Mouse (Mus musculus) MEL (cell line): ENCODE measurements at regions not wholly inside any gene's neighbourhood (a gene's known extent, or its start where the extent isn't known, plus 50 kb on each side); places are given as distances from the start of the nearest gene placed in this dataset.

Experiments used
- DNase-seq: peaks from one replicate; pipeline ENCODE4 v3.0.0; 2011; ENCODE audit warnings: low read depth, low spot score
- H3K27ac ChIP-seq: 2 replicates; pipeline ENCODE4 v1.5.1; 2012; ENCODE audit warnings: low read depth, mild to moderate bottlenecking, control low read depth, low read length, moderate library complexity; ENCODE audit not compliant: control insufficient read depth
- H3K27me3 ChIP-seq, 2 experiments: fragments of 150-350 bp in 1 of 2; sonication (generic) in 1 of 2; 2 replicates each; pipeline ENCODE4 v1.6.1; 2012; ENCODE audit warnings: low read length in 2 of 2, mild to moderate bottlenecking in 2 of 2, improper control_type of control experiment in 1 of 2, moderate library complexity in 1 of 2; ENCODE audit not compliant: insufficient read depth in 2 of 2, control insufficient read depth in 1 of 2
- H3K36me3 ChIP-seq, 2 experiments: 2 replicates each; pipeline ENCODE4 v1.6.1; 2012 to 2014; ENCODE audit warnings: low read length in 2 of 2, improper control_type of control experiment in 1 of 2, inconsistent platforms in 1 of 2, mild to moderate bottlenecking in 1 of 2; ENCODE audit not compliant: insufficient read depth in 2 of 2, control insufficient read depth in 1 of 2
- H3K4me1 ChIP-seq, 2 experiments: fragments of 150-350 bp in 1 of 2; sonication (generic) in 1 of 2; 2 replicates each; pipeline ENCODE4 v1.6.1; 2012; ENCODE audit warnings: low read length in 2 of 2, improper control_type of control experiment in 1 of 2, mild to moderate bottlenecking in 1 of 2; ENCODE audit not compliant: insufficient read depth in 2 of 2, control insufficient read depth in 1 of 2
- H3K4me3 ChIP-seq, 2 experiments: fragments of 150-350 bp in 1 of 2; sonication (generic) in 1 of 2; 2 replicates each; pipeline ENCODE4 v1.5.1; 2012; ENCODE audit warnings: low read depth in 2 of 2, low read length in 2 of 2, mild to moderate bottlenecking in 2 of 2, moderate library complexity in 2 of 2, control low read depth in 1 of 2, improper control_type of control experiment in 1 of 2; ENCODE audit not compliant: control insufficient read depth in 1 of 2, insufficient read depth in 1 of 2
- H3K79me2 ChIP-seq: 2 replicates; pipeline ENCODE4 v1.6.1; 2012; ENCODE audit warnings: mild to moderate bottlenecking, low read length, moderate library complexity; ENCODE audit not compliant: control insufficient read depth, poor library complexity, insufficient read depth
- H3K9ac ChIP-seq: 2 replicates; pipeline ENCODE4 v1.6.1; 2012; ENCODE audit warnings: low read depth, mild to moderate bottlenecking, control low read depth, low read length, moderate library complexity; ENCODE audit not compliant: control insufficient read depth, poor library complexity, severe bottlenecking
- H3K9me3 ChIP-seq: fragments of 150-350 bp; sonication (generic); replicated peaks from 2 replicates; pipeline ENCODE4 v1.6.1; 2012; ENCODE audit warnings: mild to moderate bottlenecking, low read length, improper control_type of control experiment, moderate library complexity; ENCODE audit not compliant: insufficient read depth
- CHD1 ChIP-seq: IDR thresholded peaks from 2 replicates; pipeline ENCODE4 v1.6.1; 2012; ENCODE audit warnings: low read depth, mild to moderate bottlenecking, inconsistent platforms, low read length, improper control_type of control experiment
- CTCF ChIP-seq, 3 experiments: IDR thresholded peaks in 2 of 3; conservative IDR thresholded peaks in 1 of 3; 2 replicates each; pipeline ENCODE4 v1.5.1; 2011 to 2012; ENCODE audit warnings: low read length in 3 of 3, low read depth in 2 of 3, mild to moderate bottlenecking in 2 of 3, improper control_type of control experiment in 1 of 3, inconsistent platforms in 1 of 3, mixed read lengths in 1 of 3, moderate library complexity in 1 of 3; ENCODE audit not compliant: control insufficient read depth in 1 of 3, insufficient read depth in 1 of 3, poor library complexity in 1 of 3, severe bottlenecking in 1 of 3
- ETS1 ChIP-seq: IDR thresholded peaks from 2 replicates; pipeline ENCODE4 v1.6.1; 2012; ENCODE audit warnings: low read depth, mild to moderate bottlenecking, inconsistent platforms, low read length, improper control_type of control experiment, moderate library complexity
- GATA1 ChIP-seq: IDR thresholded peaks from 2 replicates; pipeline ENCODE4 v1.6.1; 2011; ENCODE audit warnings: low read depth, low read length, improper control_type of control experiment
- HCFC1 ChIP-seq: IDR thresholded peaks from 2 replicates; pipeline ENCODE4 v1.6.1; 2012; ENCODE audit warnings: low read depth, mild to moderate bottlenecking, inconsistent platforms, low read length, improper control_type of control experiment, moderate library complexity
- JUND ChIP-seq: IDR thresholded peaks from 2 replicates; pipeline ENCODE4 v1.6.1; 2011; ENCODE audit warnings: low read depth, mild to moderate bottlenecking, improper control_type of control experiment, low read length
- KAT2A ChIP-seq: conservative IDR thresholded peaks from 2 replicates; pipeline ENCODE4 v1.6.1; 2012; ENCODE audit warnings: low read depth, low read length, improper control_type of control experiment, inconsistent platforms
- MAFK ChIP-seq: IDR thresholded peaks from 2 replicates; pipeline ENCODE4 v1.6.1; 2011; ENCODE audit warnings: low read depth, mild to moderate bottlenecking, low read length, improper control_type of control experiment, borderline replicate concordance
- MXI1 ChIP-seq: IDR thresholded peaks from 2 replicates; pipeline ENCODE4 v1.6.1; 2011; ENCODE audit warnings: mild to moderate bottlenecking, low read depth, low read length, improper control_type of control experiment
- NELFE ChIP-seq: IDR thresholded peaks from 2 replicates; pipeline ENCODE4 v1.6.1; 2011; ENCODE audit warnings: low read depth, low read length, improper control_type of control experiment
- POLR2A ChIP-seq, 2 experiments: IDR thresholded peaks; 2 replicates each; pipeline ENCODE4 v1.6.1; 2011 to 2012; ENCODE audit warnings: low read length in 2 of 2, mild to moderate bottlenecking in 2 of 2, control low read depth in 1 of 2, improper control_type of control experiment in 1 of 2, low read depth in 1 of 2, moderate library complexity in 1 of 2; ENCODE audit not compliant: control insufficient read depth in 1 of 2, insufficient read depth in 1 of 2, poor library complexity in 1 of 2
- POLR2AphosphoS2 ChIP-seq: IDR thresholded peaks from 2 replicates; pipeline ENCODE4 v1.6.1; 2011; ENCODE audit warnings: low read length, improper control_type of control experiment
- RAD21 ChIP-seq: IDR thresholded peaks from 2 replicates; pipeline ENCODE4 v1.6.1; 2011; ENCODE audit warnings: mild to moderate bottlenecking, low read depth, low read length, improper control_type of control experiment
- RCOR1 ChIP-seq: IDR thresholded peaks from 2 replicates; pipeline ENCODE4 v1.6.1; 2012; ENCODE audit warnings: low read depth, mild to moderate bottlenecking, inconsistent platforms, low read length, improper control_type of control experiment
- TAL1 ChIP-seq: IDR thresholded peaks from 2 replicates; pipeline ENCODE4 v1.6.1; 2012; ENCODE audit warnings: mild to moderate bottlenecking, inconsistent platforms, low read length, moderate library complexity, mixed read lengths
- TCF12 ChIP-seq: IDR thresholded peaks from 2 replicates; pipeline ENCODE4 v1.6.1; 2014; ENCODE audit warnings: low read depth, mild to moderate bottlenecking, inconsistent platforms, low read length, improper control_type of control experiment, moderate library complexity
- USF1 ChIP-seq: IDR thresholded peaks from 2 replicates; pipeline ENCODE4 v1.6.1; 2014; ENCODE audit warnings: low read depth, mild to moderate bottlenecking, inconsistent platforms, low read length, improper control_type of control experiment, moderate library complexity
- USF2 ChIP-seq, 2 experiments: IDR thresholded peaks; 2 replicates each; pipeline ENCODE4 v1.6.1; 2011 to 2012; ENCODE audit warnings: improper control_type of control experiment in 2 of 2, low read length in 2 of 2, borderline replicate concordance in 1 of 2, inconsistent platforms in 1 of 2, low read depth in 1 of 2, mild to moderate bottlenecking in 1 of 2; ENCODE audit not compliant: insufficient read depth in 1 of 2
- ZC3H11A ChIP-seq: IDR thresholded peaks from 2 replicates; pipeline ENCODE4 v1.6.1; 2012; ENCODE audit warnings: low read depth, mild to moderate bottlenecking, inconsistent platforms, low read length, improper control_type of control experiment
- ZKSCAN1 ChIP-seq: IDR thresholded peaks from 2 replicates; pipeline ENCODE4 v1.6.1; 2012; ENCODE audit warnings: low read depth, mild to moderate bottlenecking, inconsistent platforms, low read length, improper control_type of control experiment, moderate library complexity
- ZMIZ1 ChIP-seq: IDR thresholded peaks from 2 replicates; pipeline ENCODE4 v1.6.1; 2012; ENCODE audit warnings: low read depth, mild to moderate bottlenecking, inconsistent platforms, low read length, improper control_type of control experiment, moderate library complexity
- ZNF384 ChIP-seq: IDR thresholded peaks from 2 replicates; pipeline ENCODE4 v1.6.1; 2012; ENCODE audit warnings: low read depth, mild to moderate bottlenecking, inconsistent platforms, low read length, improper control_type of control experiment

DNA sequence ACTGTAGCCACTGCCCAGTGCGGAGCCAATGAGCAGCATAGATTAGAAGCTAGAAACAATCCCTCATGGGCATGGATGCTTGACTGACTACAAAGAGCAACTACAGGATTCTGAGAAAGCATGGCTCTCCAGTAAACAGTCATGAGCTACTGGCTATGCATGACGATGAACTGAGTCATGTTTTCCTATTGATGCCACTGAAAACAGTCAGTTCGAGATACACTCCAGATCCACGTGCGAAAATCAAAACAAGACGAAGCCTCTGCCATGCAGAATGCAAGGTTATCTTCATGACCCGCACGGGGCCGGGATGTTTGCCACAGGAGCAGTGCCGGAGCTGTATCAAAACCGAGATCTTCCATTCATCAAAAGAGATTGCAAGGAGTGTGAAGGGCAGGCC, 413.9 kb downstream of the Rnd3 start:
- Histone ChIP-seq H3K9me3 (no peaks in the 10 kb centered on the region), H3K27ac (no peak overlapping the region), H3K79me2 (no peaks in the 10 kb centered on the region), H3K9ac (no peak overlapping the region), H3K36me3 (no peaks in the 10 kb centered on the region), H3K4me1 (no peaks in the 10 kb centered on the region), H3K4me3 (no peak overlapping the region), H3K27me3 (no peaks in the 10 kb centered on the region)
- TF ChIP-seq POLR2AphosphoS2: no peak
- TF ChIP-seq ZKSCAN1: no peak
- no peak for TF ChIP-seq TCF12
- TF ChIP-seq CHD1: no peak
- TF ChIP-seq JUND: no peak
- TF ChIP-seq MXI1: no peak
- TF ChIP-seq ZMIZ1: no peak
- no peak for TF ChIP-seq GATA1
- TF ChIP-seq ETS1: no peak
- DNase-seq: no peak

DNA sequence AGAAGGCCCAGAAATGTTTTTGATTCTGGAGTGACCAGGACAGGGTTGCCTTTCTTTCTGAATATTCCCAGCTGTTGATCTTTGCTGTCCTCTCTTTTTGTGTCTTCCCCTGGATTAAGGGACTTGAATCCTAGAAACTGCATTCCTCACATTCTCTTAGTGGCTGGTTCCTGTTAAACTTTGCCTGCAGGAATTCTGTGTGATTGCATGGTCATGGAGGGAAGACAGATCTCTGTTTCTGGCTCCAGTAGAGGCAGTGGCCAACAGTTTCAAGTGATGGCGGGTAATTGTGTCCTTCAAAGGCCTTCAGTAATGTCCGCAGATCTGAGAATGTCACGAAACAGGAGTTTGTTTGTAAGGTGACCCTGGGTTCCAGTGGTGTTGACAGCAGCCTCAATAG, 410.1 kb upstream of the Mmadhc start:
- no peak for DNase-seq
- no peaks in the 10 kb centered on the region for H3K27me3 ChIP-seq
- H3K27ac ChIP-seq: no peak overlapping the region
- no peak overlapping the region for H3K4me3 ChIP-seq
- peaks cover 0 to 2% of the 10 kb centered on the region in 2 experiments; a peak in 2 of 4 replicates for H3K36me3 ChIP-seq
- TF ChIP-seq NELFE: no peak
- no peak for TF ChIP-seq KAT2A
- no peak for TF ChIP-seq CTCF (IDR thresholded peaks at IDR 0.05 in 2 of 3, conservative IDR thresholded peaks at IDR 0.05 in 1 of 3; ENCODE audit: control insufficient read depth in 1 of 3, insufficient read depth in 1 of 3, low read depth in 2 of 3, low read length in 3 of 3, poor library complexity in 1 of 3, severe bottlenecking in 1 of 3)
- TF ChIP-seq TCF12: no peak
- TF ChIP-seq TAL1: no peak
- TF ChIP-seq MAFK: no peak
- TF ChIP-seq ZKSCAN1: no peak
- H3K9ac ChIP-seq: no peak overlapping the region
- no peaks in the 10 kb centered on the region for H3K79me2 ChIP-seq
- peaks cover 0 to 4% of the 10 kb centered on the region in 2 experiments; a peak in 1 of 4 replicates for H3K4me1 ChIP-seq
- no peaks in the 10 kb centered on the region for H3K9me3 ChIP-seq

DNA sequence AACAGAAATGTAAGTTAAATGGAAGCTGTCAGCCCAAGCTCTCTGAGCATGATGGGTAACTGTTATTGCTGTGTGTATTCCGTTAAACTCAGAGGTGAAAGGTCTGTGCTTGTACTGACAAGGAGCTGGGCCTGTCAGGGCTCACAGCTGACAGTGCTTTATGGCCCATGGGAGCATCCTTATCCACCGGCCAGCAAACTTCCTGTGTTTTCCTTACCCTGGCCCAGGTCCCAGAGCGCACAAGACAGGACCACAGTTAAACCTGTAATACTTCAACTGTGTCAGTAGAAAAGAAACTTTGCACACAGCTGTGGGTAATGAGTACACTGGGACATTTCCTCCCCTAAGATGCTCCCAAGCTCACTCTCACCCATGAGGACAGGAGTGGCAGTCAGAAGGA, 407.7 kb upstream of the Mmadhc start:
- Histone ChIP-seq H3K9ac (no peak overlapping the region), H3K4me1 (no peaks in the 10 kb centered on the region), H3K27me3 (no peaks in the 10 kb centered on the region), H3K9me3 (no peaks in the 10 kb centered on the region), H3K79me2 (no peaks in the 10 kb centered on the region), H3K36me3 (peaks cover 0 to 2% of the 10 kb centered on the region in 2 experiments; a peak in 1 of 4 replicates), H3K4me3 (no peak overlapping the region), H3K27ac (no peak overlapping the region)
- TF ChIP-seq ZC3H11A (no peak), ZNF384 (no peak), CHD1 (no peak), USF1 (no peak), RCOR1 (no peak), TAL1 (no peak), POLR2AphosphoS2 (no peak), KAT2A (no peak), HCFC1 (no peak), POLR2A (IDR thresholded peaks at IDR 0.05; ENCODE audit: control insufficient read depth in 1 of 2, insufficient read depth in 1 of 2, low read depth in 1 of 2, low read length in 2 of 2, poor library complexity in 1 of 2) (no peak), RAD21 (no peak), USF2 (IDR thresholded peaks at IDR 0.05; ENCODE audit: borderline replicate concordance in 1 of 2, insufficient read depth in 1 of 2, low read depth in 1 of 2, low read length in 2 of 2) (no peak)
- peak; percentile 11 for DNase-seq
